12 mouse cellular contexts compared by ENCODE assay signal in genomic region chr6:98984626-98985025, GRCm38 (mm10).
"Had no signal": no experiment of that assay in that cellular context is flagged by ENCODE, and none has a peak within 500 bp of the region (broad histone marks: within the 10 kb centered on the region; RNA-seq: fewer than 3 reads in every experiment).

No protein-coding gene starts in this region.

- DNase-seq: left cerebral cortex, postnatal 4 days; liver; liver, embryonic 13.5 days; liver, postnatal 0 days; lung, adult 18-20 months; lung, adult 2 months; lung, embryonic 14.5 days; lung, postnatal 10 days; lung, postnatal 14 days; lung, postnatal 36 days; lung, postnatal 4 days; midbrain, embryonic 14.5 days had no signal
